Mouse (Mus musculus): Measurements from ENCODE around the gene Ccnd3. TPM values are rescaled to one million over a fixed set of nuclear protein-coding genes. Genes with fewer than 3 reads are reported as not detected.
A peak's percentile ranks its signal among the peaks of the same experiment; 100 is the strongest.

Gene Ccnd3
- total and polyA plus RNA-seq, 2 experiments = 16.8 to 39.1 TPM

DNA sequence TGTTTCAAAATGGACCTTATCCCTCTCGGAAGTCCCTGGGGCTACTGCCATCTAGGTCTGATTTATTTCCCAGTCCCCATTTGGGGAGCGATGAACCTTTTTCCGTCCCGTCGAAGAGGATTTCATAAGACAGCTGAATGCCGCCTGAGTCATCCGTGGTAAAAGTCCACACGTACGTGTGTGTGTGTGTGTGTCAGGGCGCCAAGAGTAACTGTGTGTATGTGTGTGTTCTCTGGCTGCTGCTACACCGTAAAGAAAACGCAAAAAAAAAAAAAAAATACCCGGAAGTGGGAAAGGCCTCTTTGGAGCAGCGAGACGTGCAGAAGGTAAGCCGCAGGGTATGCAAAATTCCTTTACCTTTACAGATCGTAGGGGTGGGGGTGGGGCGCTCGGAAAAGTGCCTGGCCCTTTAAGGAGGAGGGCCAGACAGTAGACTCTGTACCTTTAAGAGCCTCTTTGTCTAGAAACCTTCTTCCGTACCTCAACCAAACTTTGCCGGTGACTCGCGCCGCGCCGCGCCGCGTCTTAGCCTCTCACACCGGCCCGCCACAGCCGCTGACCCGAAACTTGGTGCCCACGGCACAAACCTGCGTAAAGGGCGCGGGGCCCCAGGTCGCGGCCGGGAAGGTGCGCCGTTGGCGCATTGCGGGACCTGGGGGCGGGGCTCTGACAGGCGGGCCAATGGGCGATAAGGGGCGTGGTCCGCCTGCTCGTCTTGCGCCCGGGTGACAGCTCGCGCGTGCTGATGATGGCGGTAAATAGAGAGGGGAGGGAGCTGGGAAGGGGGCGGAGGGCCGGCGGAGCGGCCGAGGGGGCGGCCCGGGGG is 124.2 kb downstream of the Ccnd3 start:
- no peak for TF ChIP-seq CTCF (IDR thresholded peaks at IDR 0.05; ENCODE audit: low read depth, low read length)
- peak; percentile 63; the same call in 1 of the 2 replicates for TF ChIP-seq POLR2A (IDR thresholded peaks at IDR 0.05; ENCODE audit: extremely low read depth, insufficient read depth, low read length)
- Histone ChIP-seq H3K27ac (replicated peaks; ENCODE audit: insufficient read depth, low read depth, low read length) (peak overlapping the region; percentile 100), H3K79me2 (ENCODE audit: control insufficient read depth, insufficient read depth, low read length) (peaks cover 4% of the 10 kb centered on the region; the same call in 1 of the 2 replicates), H3K9ac (ENCODE audit: low read depth, low read length) (peak overlapping the region; percentile 97), H3K4me3 (ENCODE audit: insufficient read depth, low read depth, low read length) (peak overlapping the region; percentile 97), H3K4me1 (ENCODE audit: control insufficient read depth, insufficient read depth, low read length) (peaks cover 7% of the 10 kb centered on the region), H3K36me3 (ENCODE audit: control insufficient read depth, insufficient read depth, low read length) (peaks cover 6% of the 10 kb centered on the region; the same call in 1 of the 2 replicates), H3K27me3 (ENCODE audit: control insufficient read depth, insufficient read depth, low read length) (no peaks in the 10 kb centered on the region)
- peak; percentile 91 for DNase-seq (ENCODE audit: extremely low read depth, low read depth, low spot score)
- WGBS = 1% methylated on average over 62 of the region's 63 CpGs

DNA sequence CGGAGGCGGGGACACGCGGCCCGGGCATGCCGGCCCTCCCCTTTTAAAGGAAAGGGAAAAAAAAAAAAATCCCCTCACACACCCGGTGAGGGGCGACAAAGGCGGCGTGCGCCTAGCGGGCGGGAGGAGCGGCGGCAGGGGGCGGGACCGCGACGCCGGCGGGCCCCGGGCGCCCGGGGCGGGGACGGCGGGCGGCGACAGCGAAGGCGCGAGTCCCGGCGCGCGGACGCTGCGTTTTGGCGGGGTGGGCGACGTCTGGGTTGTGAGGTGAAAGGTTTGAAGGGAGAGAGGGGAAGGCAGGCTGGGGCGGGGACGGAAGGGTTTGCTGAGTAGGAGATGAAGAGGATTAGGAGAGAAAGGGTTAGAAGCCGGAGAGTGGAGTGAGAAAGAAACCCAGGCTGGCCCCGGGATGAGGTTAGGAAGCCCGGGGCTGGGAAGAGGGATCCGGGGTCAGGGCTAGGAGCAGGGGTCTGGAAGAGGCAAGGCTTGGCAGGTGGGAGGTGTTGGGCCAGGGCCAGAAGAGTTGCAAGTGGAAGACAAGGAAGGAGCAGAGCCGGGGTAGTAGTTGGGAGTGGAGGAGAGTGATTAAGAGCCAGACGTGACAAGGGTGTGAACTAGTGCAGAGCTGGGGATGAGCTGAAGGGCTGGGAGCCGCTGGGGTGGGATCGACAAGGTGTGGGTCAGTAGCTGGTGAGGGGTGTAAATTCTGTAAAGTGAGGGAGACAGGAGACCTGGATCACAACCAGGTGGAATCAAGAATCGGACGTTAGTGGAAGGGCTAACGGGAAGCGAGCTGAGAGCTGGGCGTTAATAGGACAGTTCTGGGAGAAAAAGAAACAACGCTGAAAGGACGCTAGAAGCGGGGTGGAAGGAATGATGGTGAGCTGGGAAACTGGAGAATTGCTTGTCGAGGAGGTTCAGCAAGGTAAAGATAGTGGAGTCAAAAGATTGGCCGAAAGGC is 125.1 kb downstream of the Ccnd3 start:
- H3K27me3 ChIP-seq (ENCODE audit: control insufficient read depth, insufficient read depth, low read length) = no peaks in the 10 kb centered on the region
- H3K79me2 ChIP-seq (ENCODE audit: control insufficient read depth, insufficient read depth, low read length) = peaks cover 6% of the 10 kb centered on the region; the same call in 1 of the 2 replicates
- peaks cover 7% of the 10 kb centered on the region for H3K4me1 ChIP-seq (ENCODE audit: control insufficient read depth, insufficient read depth, low read length)
- peak overlapping the region; percentile 63 for H3K9ac ChIP-seq (ENCODE audit: low read depth, low read length)
- peak overlapping the region; percentile 11; the same call in 1 of the 2 replicates for H3K27ac ChIP-seq (replicated peaks; ENCODE audit: insufficient read depth, low read depth, low read length)
- H3K36me3 ChIP-seq (ENCODE audit: control insufficient read depth, insufficient read depth, low read length) = peaks cover 2% of the 10 kb centered on the region; the same call in 1 of the 2 replicates
- DNase-seq (ENCODE audit: extremely low read depth, low read depth, low spot score) = peak; percentile 17
- 2% methylated on average over 61 of the region's 61 CpGs for WGBS
- no peak for TF ChIP-seq POLR2A (IDR thresholded peaks at IDR 0.05; ENCODE audit: extremely low read depth, insufficient read depth, low read length)
- TF ChIP-seq CTCF (IDR thresholded peaks at IDR 0.05; ENCODE audit: low read depth, low read length) = peak; percentile 19; the same call in 1 of the 2 replicates
- peak overlapping the region; percentile 97 for H3K4me3 ChIP-seq (ENCODE audit: insufficient read depth, low read depth, low read length)

DNA sequence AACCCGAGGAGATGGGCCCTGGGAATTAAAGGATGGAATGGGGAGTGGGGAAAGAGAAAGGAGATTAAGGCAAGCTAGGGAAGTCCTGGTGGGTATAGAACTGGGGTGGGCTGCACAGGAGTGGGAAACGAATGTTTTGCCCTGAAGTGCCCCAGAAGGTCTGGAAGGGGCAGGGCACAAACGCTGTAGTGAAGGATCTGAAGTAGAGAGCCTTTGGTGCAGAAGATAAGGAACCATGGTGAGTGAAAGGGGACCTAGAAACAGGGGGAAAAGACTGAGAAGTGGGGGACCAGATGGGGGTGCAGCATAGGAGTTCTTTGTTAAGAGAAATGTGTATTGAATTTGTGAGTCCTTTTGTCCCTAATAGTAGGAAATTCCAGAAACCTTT is 125.8 kb downstream of the Ccnd3 start, which contains the start of gene Usp49:
Gene Usp49 (plus strand): TSS at position 13 of the 388 bp plus-strand sequence.
- Histone ChIP-seq H3K4me1 (ENCODE audit: control insufficient read depth, insufficient read depth, low read length) (peaks cover 7% of the 10 kb centered on the region), H3K4me3 (ENCODE audit: insufficient read depth, low read depth, low read length) (peak within 1 kb of the TSS; percentile 97), H3K79me2 (ENCODE audit: control insufficient read depth, insufficient read depth, low read length) (peaks cover 6% of the 10 kb centered on the region; the same call in 1 of the 2 replicates), H3K9ac (ENCODE audit: low read depth, low read length) (peak within 1 kb of the TSS; percentile 63), H3K27ac (replicated peaks; ENCODE audit: insufficient read depth, low read depth, low read length) (peak within 1 kb of the TSS; percentile 11; the same call in 1 of the 2 replicates), H3K36me3 (ENCODE audit: control insufficient read depth, insufficient read depth, low read length) (no peaks in the 10 kb centered on the region), H3K27me3 (ENCODE audit: control insufficient read depth, insufficient read depth, low read length) (no peaks in the 10 kb centered on the region)
- WGBS = 4% methylated on average over 3 of the region's 3 CpGs
- DNase-seq (ENCODE audit: extremely low read depth, low read depth, low spot score) = no peak
- TF ChIP-seq CTCF (IDR thresholded peaks at IDR 0.05; ENCODE audit: low read depth, low read length) = no peak
- TF ChIP-seq POLR2A (IDR thresholded peaks at IDR 0.05; ENCODE audit: extremely low read depth, insufficient read depth, low read length) = no peak

DNA sequence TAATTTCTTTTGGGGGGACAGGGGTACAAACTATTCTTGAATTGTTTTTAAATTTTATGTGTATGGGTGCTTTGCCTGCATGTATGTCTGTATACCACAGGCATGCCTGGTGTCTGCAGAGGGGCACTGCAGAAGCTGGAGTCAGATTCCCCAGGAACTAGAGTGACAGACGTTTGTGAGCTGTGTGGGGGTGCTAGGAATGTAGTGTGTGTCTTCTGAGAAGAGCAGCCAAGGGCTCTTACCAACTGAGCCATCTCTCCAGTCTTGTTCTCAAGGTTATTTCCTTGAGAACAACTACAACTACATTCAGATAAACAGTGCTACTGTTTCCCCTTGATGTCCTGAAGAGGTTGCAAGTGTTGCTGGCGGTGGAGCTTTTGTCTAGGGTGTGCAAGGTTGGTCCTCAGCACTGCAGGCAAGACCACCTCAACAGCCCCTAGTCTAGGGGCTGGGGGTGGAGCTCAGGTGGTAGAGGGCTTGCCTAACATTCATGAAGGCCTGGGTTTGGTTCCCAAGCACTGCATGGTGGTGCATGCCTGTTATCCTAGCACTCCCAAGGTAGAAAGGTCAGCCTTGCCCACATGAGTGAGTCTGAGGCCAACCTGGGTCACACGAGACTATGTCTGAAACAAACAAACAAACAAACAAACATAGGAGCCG is 127.5 kb downstream of the Ccnd3 start:
- Histone ChIP-seq H3K79me2 (ENCODE audit: control insufficient read depth, insufficient read depth, low read length) (peaks cover 6% of the 10 kb centered on the region; the same call in 1 of the 2 replicates), H3K36me3 (ENCODE audit: control insufficient read depth, insufficient read depth, low read length) (0 out of 2 replicates have a peak, but pooled peaks cover 2% of the 10 kb centered on the region), H3K4me1 (ENCODE audit: control insufficient read depth, insufficient read depth, low read length) (peaks cover 7% of the 10 kb centered on the region), H3K9ac (ENCODE audit: low read depth, low read length) (no peak overlapping the region), H3K4me3 (ENCODE audit: insufficient read depth, low read depth, low read length) (no peak overlapping the region), H3K27ac (replicated peaks; ENCODE audit: insufficient read depth, low read depth, low read length) (no peak overlapping the region), H3K27me3 (ENCODE audit: control insufficient read depth, insufficient read depth, low read length) (no peaks in the 10 kb centered on the region)
- no peak for DNase-seq (ENCODE audit: extremely low read depth, low read depth, low spot score)
- TF ChIP-seq CTCF (IDR thresholded peaks at IDR 0.05; ENCODE audit: low read depth, low read length) = no peak
- no peak for TF ChIP-seq POLR2A (IDR thresholded peaks at IDR 0.05; ENCODE audit: extremely low read depth, insufficient read depth, low read length)
- 77% methylated on average over 4 of the region's 4 CpGs for WGBS
